Mouse (Mus musculus): ENCODE results near the gene Lrch1. TPM values are rescaled to one million over a fixed set of nuclear protein-coding genes. Genes with fewer than 3 reads are reported as not detected.
A peak's percentile ranks its signal among the peaks of the same experiment; 100 is the strongest.

The Lrch1 gene
- 10.4 and 12.3 TPM in 2 replicates for total RNA-seq (2014; fragmentation: Nextera tagmentation)
- 8.2 and 17.3 TPM in 2 replicates for total RNA-seq (2017)

GRCm38 (mm10) chr14:74947376-74948013 lies at the start of gene Lrch1:
Gene Lrch1, minus strand, starts transcription at chr14:74947876.
- ATAC-seq (replicated peaks; ENCODE audit: low FRiP score, low TSS enrichment, poor library complexity, severe bottlenecking) = peak; percentile 61

GRCm38 (mm10) chr14:74997041-74997440 lies 49.4 kb upstream of the Lrch1 start:
- ATAC-seq (replicated peaks; ENCODE audit: low FRiP score, low TSS enrichment, poor library complexity, severe bottlenecking) = no peak

- ATAC-seq (replicated peaks; ENCODE audit: low FRiP score, low TSS enrichment, poor library complexity, severe bottlenecking) = no peak
Observed at GRCm38 (mm10) chr14:74996556-74996955, 48.9 kb upstream of the Lrch1 start.

DNA sequence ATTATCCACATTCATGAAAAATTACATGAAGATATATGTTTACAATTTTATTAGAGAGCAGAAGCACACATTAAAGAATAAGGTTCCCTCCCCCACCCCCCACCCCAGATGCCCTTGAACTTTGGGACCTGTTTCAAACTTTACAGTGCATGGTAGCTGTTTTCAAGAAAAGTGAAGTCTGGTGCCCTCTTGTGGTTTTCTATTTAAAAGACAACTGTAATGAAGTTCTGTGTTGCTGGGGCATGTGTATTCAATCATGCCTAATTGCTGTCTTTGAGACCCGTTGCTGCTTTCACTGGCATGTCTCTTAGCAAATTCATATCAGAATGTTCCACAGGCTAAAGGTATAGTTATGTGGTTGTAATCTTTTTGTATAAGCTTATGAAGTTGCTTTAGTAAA lies 42.8 kb upstream of the Lrch1 start:
- peak; percentile 76 for ATAC-seq (replicated peaks; ENCODE audit: low FRiP score, low TSS enrichment, poor library complexity, severe bottlenecking)

GRCm38 (mm10) chr14:74989909-74990308 lies 42.2 kb upstream of the Lrch1 start:
- peak; percentile 46 for ATAC-seq (replicated peaks; ENCODE audit: low FRiP score, low TSS enrichment, poor library complexity, severe bottlenecking)

DNA sequence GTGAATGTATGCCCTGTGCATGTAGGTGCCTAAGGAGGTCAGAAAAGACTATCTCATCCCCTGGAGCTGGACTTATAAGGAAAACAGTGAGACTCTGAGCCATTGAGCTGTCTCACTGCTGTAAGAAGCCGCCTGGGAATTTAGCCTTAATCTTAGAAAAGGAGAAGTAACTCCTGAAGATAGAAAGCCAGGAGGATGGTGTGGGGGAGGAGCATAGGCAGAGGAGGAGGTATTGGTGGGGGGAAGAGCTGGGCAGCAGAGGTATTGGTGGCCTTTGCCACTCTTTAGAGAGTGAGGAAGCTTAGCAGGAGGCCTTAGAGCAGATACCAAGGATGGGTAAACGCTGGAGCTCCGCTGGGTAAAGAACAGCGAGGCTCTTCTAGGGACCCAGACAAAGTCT lies 41.6 kb upstream of the Lrch1 start:
- ATAC-seq (replicated peaks; ENCODE audit: low FRiP score, low TSS enrichment, poor library complexity, severe bottlenecking) = no peak

DNA sequence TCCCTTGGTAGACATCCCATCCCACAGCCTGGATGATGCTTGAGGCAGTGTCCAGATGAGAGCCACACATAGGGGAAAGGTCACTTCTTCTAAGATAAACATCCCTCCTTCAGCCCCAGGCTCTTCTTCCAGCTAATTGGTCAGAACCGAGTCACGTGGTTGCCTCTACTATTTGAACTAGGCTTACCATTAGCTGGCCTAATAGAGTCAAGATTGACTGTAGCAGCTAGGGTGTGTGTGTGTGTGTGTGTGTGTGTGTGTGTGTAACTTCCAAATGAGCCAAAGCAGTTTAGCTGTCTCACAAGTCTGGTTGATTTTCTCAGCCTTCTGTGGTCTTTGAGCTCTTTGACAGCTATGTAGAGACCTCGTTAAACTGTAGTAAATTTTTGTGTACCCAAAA lies 38.9 kb upstream of the Lrch1 start:
- ATAC-seq (replicated peaks; ENCODE audit: low FRiP score, low TSS enrichment, poor library complexity, severe bottlenecking) = no peak

GRCm38 (mm10) chr14:74985658-74986057 lies 38.0 kb upstream of the Lrch1 start:
- no peak for ATAC-seq (replicated peaks; ENCODE audit: low FRiP score, low TSS enrichment, poor library complexity, severe bottlenecking)

GRCm38 (mm10) chr14:74984817-74985391 lies 37.2 kb upstream of the Lrch1 start:
- no peak for ATAC-seq (replicated peaks; ENCODE audit: low FRiP score, low TSS enrichment, poor library complexity, severe bottlenecking)

GRCm38 (mm10) chr14:74983079-74983478 lies 35.4 kb upstream of the Lrch1 start:
- no peak for ATAC-seq (replicated peaks; ENCODE audit: low FRiP score, low TSS enrichment, poor library complexity, severe bottlenecking)

- ATAC-seq (replicated peaks; ENCODE audit: low FRiP score, low TSS enrichment, poor library complexity, severe bottlenecking) = no peak
Observed at GRCm38 (mm10) chr14:74981016-74981415, 33.3 kb upstream of the Lrch1 start.

GRCm38 (mm10) chr14:74976972-74977371 lies 29.3 kb upstream of the Lrch1 start:
- ATAC-seq (replicated peaks; ENCODE audit: low FRiP score, low TSS enrichment, poor library complexity, severe bottlenecking) = no peak

- ATAC-seq (replicated peaks; ENCODE audit: low FRiP score, low TSS enrichment, poor library complexity, severe bottlenecking) = no peak
Observed at GRCm38 (mm10) chr14:74974136-74974651, 26.5 kb upstream of the Lrch1 start.

- ATAC-seq (replicated peaks; ENCODE audit: low FRiP score, low TSS enrichment, poor library complexity, severe bottlenecking) = no peak
Observed at GRCm38 (mm10) chr14:74972687-74973086, 25.0 kb upstream of the Lrch1 start.

GRCm38 (mm10) chr14:74972216-74972615 lies 24.5 kb upstream of the Lrch1 start:
- peak; percentile 81 for ATAC-seq (replicated peaks; ENCODE audit: low FRiP score, low TSS enrichment, poor library complexity, severe bottlenecking)

DNA sequence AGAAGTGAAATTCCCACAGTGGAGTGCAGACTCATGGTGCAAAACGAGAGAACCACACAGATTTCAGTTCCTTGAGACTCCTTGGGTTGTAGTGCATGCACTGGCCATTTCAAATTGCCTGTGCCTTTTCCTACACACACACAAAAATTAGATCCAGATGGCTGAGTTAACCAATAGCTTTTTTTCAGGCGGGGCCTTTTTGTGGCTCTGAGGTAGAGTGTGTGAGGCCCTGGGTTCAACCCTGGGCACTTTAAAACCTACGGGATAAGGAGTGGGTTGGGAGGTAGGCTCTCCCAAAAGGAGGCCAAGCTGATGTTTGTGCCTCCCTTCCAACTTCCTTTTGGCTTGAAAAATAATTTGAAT lies 15.7 kb upstream of the Lrch1 start:
- ATAC-seq (replicated peaks; ENCODE audit: low FRiP score, low TSS enrichment, poor library complexity, severe bottlenecking) = no peak

GRCm38 (mm10) chr14:74962713-74963401 lies 15.2 kb upstream of the Lrch1 start:
- no peak for ATAC-seq (replicated peaks; ENCODE audit: low FRiP score, low TSS enrichment, poor library complexity, severe bottlenecking)

GRCm38 (mm10) chr14:74960568-74960967 lies 12.9 kb upstream of the Lrch1 start:
- no peak for ATAC-seq (replicated peaks; ENCODE audit: low FRiP score, low TSS enrichment, poor library complexity, severe bottlenecking)

GRCm38 (mm10) chr14:74956702-74957101 lies 9.0 kb upstream of the Lrch1 start:
- ATAC-seq (replicated peaks; ENCODE audit: low FRiP score, low TSS enrichment, poor library complexity, severe bottlenecking) = no peak

GRCm38 (mm10) chr14:74956234-74956633 lies 8.6 kb upstream of the Lrch1 start:
- no peak for ATAC-seq (replicated peaks; ENCODE audit: low FRiP score, low TSS enrichment, poor library complexity, severe bottlenecking)
